Mouse (Mus musculus) neural tube, embryonic 15.5 days (tissue): ENCODE measurements around the gene Nfasc. TPM values are rescaled to one million over a fixed set of nuclear protein-coding genes. Genes with fewer than 3 reads are reported as not detected.
A peak's percentile ranks its signal among the peaks of the same experiment; 100 is the strongest.

Source experiments
- ATAC-seq: fragments of 200-750 bp; cut with Nextera tagmentation; 2 replicates; pipeline ENCODE4 v1.8.0; 2017; ENCODE audit warnings: mild to moderate bottlenecking, moderate TSS enrichment, moderate library complexity; ENCODE audit not compliant: low FRiP score
- H3K27ac ChIP-seq: fragments of 300-500 bp; sonication (generic); replicated peaks from 2 replicates; pipeline ENCODE4 v1.5.1; 2015; ENCODE audit warnings: mild to moderate bottlenecking, inconsistent platforms
- H3K27me3 ChIP-seq: fragments of 300-500 bp; sonication (generic); replicated peaks from 2 replicates; pipeline ENCODE4 v1.6.1; 2015; ENCODE audit warnings: inconsistent platforms
- H3K36me3 ChIP-seq: fragments of 300-500 bp; sonication (generic); 2 replicates; pipeline ENCODE4 v1.6.1; 2015; ENCODE audit warnings: inconsistent platforms
- H3K4me1 ChIP-seq: fragments of 300-500 bp; sonication (generic); 2 replicates; pipeline ENCODE4 v1.6.1; 2015; ENCODE audit warnings: inconsistent platforms
- H3K4me2 ChIP-seq: fragments of 300-500 bp; sonication (generic); 2 replicates; pipeline ENCODE4 v1.6.1; 2015; ENCODE audit warnings: inconsistent platforms, mild to moderate bottlenecking, moderate library complexity
- H3K4me3 ChIP-seq: fragments of 300-500 bp; sonication (generic); replicated peaks from 2 replicates; pipeline ENCODE4 v1.5.1; 2015; ENCODE audit warnings: mild to moderate bottlenecking, inconsistent platforms
- H3K9ac ChIP-seq: fragments of 300-500 bp; sonication (generic); replicated peaks from 2 replicates; pipeline ENCODE4 v1.6.1; 2015; ENCODE audit warnings: mild to moderate bottlenecking, inconsistent platforms
- H3K9me3 ChIP-seq: fragments of 300-500 bp; sonication (generic); replicated peaks from 2 replicates; pipeline ENCODE4 v1.6.1; 2016; ENCODE audit warnings: inconsistent platforms
- WGBS: fragments of 180-500 bp; shearing (Covaris S2); methylation state at CpG from one replicate; pipeline ENCODE4 v1.1.7; 2015; ENCODE audit warnings: mixed read lengths; 5-methylcytosine and 5-hydroxymethylcytosine counted together
- polyA plus RNA-seq: library from polyadenylated mRNA; unstranded; fragments of >200 nt; fragmentation: Nextera tagmentation; extraction: Ambion mirVana; gene quantifications from 2 replicates; pipeline ENCODE4 v1.2.1, GENCODE M21; 2015

Nfasc gene
- polyA plus RNA-seq, 1 experiment from 2014 or later = 37.6 TPM

DNA sequence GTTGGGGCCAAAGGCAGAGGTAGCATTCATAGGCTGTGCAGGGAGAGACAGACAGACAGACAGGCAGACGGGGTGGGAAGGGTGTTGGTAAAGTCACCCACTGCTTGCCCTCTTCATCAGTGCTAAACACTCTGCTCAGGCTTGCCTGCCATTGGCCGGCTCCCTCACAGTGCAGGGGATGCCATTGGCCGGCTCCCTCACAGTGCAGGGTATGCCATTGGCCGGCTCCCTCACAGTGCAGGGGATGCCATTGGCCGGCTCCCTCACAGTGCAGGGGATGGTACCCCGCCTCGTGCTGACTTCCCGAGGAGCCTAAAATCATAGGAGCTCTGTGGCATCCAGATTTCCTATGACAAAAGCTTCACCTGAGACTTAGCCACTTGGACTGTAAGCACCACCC is 139.4 kb downstream of the Nfasc start:
- no peak overlapping the region for H3K4me3 ChIP-seq
- no peak overlapping the region for H3K4me2 ChIP-seq
- H3K36me3 ChIP-seq = peaks cover 75% of the 10 kb centered on the region
- no peaks in the 10 kb centered on the region for H3K9me3 ChIP-seq
- WGBS = 44% methylated on average over 8 of the region's 8 CpGs
- no peak overlapping the region for H3K27ac ChIP-seq
- no peak for ATAC-seq
- H3K27me3 ChIP-seq = no peaks in the 10 kb centered on the region
- H3K9ac ChIP-seq = no peak overlapping the region
- H3K4me1 ChIP-seq = no peaks in the 10 kb centered on the region

DNA sequence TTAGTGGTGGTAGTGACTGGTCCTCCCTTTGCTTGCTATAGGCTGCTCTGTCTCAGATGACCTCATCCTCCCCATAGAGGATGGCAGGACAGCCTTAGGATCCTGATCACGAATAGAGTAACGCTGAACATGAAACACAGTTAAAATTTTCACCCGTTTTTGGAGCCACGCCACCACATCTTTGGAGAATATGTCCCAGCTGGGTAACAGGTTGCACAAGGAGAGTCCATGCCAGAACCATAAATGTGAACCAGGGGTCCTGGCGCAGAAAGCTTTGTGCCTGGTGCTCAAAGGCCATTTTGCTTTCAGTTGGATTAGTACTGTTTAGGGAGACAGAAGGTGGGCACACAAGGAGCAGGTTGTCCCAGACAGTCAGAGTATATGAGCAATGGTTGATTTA is 143.6 kb downstream of the Nfasc start:
- Histone ChIP-seq H3K9ac (no peak overlapping the region), H3K27ac (no peak overlapping the region), H3K4me3 (no peak overlapping the region), H3K36me3 (peaks cover 48% of the 10 kb centered on the region), H3K4me2 (no peak overlapping the region), H3K9me3 (no peaks in the 10 kb centered on the region), H3K4me1 (peaks cover 9% of the 10 kb centered on the region), H3K27me3 (no peaks in the 10 kb centered on the region)
- no peak for ATAC-seq
- WGBS = 92% methylated on average over 5 of the region's 5 CpGs

DNA sequence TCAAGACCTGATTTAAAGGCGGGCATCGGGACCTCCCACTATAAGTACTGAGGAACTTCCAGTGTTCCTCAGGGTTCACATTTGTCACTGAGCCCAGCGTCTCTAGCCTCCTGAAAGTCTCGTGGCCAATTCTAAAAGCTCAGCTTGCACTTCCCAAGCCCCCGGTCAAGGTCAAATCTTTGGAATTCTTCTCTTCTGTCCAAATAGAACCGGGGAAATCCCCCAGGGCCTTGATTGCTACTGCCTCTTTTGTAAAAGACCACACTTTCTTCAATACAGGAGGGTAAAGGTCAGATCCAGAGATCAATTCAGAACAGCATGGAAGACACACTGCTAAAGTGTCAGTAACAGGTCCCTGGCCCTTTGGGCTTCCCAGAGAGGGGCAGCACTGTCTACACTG is 145.9 kb downstream of the Nfasc start:
- 39% methylated on average over 6 of the region's 6 CpGs for WGBS
- peaks cover 27% of the 10 kb centered on the region for H3K36me3 ChIP-seq
- no peaks in the 10 kb centered on the region for H3K9me3 ChIP-seq
- H3K4me2 ChIP-seq = no peak overlapping the region
- peaks cover 9% of the 10 kb centered on the region for H3K4me1 ChIP-seq
- no peaks in the 10 kb centered on the region for H3K27me3 ChIP-seq
- no peak overlapping the region for H3K27ac ChIP-seq
- H3K4me3 ChIP-seq = no peak overlapping the region
- H3K9ac ChIP-seq = no peak overlapping the region
- ATAC-seq = no peak

DNA sequence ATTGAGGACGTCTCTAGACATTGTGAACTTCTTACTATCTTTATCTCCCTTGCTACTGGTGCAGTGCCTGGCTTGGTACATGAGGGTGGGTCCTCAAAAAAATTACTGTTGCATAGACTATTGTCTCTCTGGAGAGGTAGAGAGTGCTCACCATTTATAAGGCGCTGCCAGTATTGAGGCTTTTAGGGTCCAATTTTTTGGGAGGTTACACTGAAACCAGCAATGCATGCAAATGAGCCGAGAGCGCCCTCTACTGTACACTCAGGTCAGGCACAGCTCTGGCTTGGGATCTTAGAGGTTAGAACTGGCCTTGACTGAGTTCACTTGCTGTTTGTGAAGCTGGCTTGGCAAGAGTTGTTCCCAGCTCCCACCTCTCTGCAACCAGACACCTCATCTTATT is 147.0 kb downstream of the Nfasc start:
- no peak overlapping the region for H3K9ac ChIP-seq

DNA sequence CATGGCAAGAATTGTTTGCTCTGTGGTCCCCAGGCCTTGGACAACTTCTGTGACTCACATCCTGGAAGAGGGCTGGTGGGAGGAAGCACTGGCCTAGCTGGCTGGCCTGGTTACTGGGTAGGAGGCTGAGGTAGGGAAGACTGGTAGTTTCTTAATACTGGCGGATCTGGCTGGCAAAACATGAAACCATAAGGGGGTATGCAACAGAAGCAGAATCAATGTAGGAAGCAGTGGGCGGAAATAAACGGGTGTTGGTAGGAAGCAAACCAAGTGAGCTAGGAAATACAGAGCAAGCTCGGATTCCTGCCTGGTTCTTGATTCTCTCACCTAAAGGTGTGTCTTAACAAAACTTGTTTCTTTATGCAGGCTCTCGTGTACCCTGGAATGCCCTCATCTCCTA is 149.5 kb downstream of the Nfasc start:
- Histone ChIP-seq H3K9me3 (no peaks in the 10 kb centered on the region), H3K4me3 (no peak overlapping the region), H3K4me2 (no peak overlapping the region), H3K27me3 (no peaks in the 10 kb centered on the region), H3K9ac (no peak overlapping the region), H3K36me3 (peaks cover 14% of the 10 kb centered on the region; the same call in 1 of the 2 replicates), H3K4me1 (peaks cover 9% of the 10 kb centered on the region), H3K27ac (no peak overlapping the region)
- no peak for ATAC-seq
- WGBS = 91% methylated on average over 5 of the region's 5 CpGs

More for the DNA sequence above, 147.0 kb downstream of the Nfasc start:
- ATAC-seq = peak; percentile 84
- Histone ChIP-seq H3K27ac (0 out of 2 replicates have a peak overlapping the region, but pooled peaks have one; percentile 30), H3K9me3 (no peaks in the 10 kb centered on the region), H3K4me3 (no peak overlapping the region), H3K4me2 (no peak overlapping the region), H3K4me1 (peaks cover 9% of the 10 kb centered on the region), H3K36me3 (peaks cover 26% of the 10 kb centered on the region), H3K27me3 (no peaks in the 10 kb centered on the region)
- WGBS = 8% methylated on average over 4 of the region's 4 CpGs

DNA sequence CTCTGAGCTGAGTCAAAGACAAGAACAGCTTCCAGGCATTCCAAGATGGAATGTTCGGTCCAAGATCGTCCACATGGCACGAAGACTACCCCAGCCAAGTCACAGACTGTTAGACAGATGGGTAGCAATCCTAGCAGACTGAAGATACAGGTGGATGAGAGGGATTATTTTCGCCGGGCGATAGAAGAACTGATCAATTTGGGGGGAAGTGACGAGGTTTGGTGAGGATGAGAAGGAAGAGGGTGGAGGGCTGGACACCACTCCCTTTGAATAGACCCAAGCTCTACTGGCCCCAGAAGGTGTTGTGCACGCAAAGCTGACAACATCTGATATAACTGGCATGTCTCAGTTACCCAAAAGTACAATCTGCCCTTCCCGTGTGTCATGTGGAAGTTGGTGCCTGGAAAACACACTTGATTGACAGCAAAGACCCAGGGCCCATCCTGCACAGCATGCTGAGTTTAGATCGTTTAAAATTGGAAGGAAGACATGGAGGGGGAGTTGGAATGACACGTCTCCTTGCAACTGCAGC is 150.1 kb downstream of the Nfasc start:
- no peak overlapping the region for H3K9ac ChIP-seq
- no peak for ATAC-seq
- H3K4me1 ChIP-seq = peaks cover 9% of the 10 kb centered on the region
- no peak overlapping the region for H3K4me3 ChIP-seq
- no peak overlapping the region for H3K4me2 ChIP-seq
- peaks cover 10% of the 10 kb centered on the region; the same call in 1 of the 2 replicates for H3K36me3 ChIP-seq
- 88% methylated on average over 11 of the region's 11 CpGs for WGBS
- H3K27me3 ChIP-seq = no peaks in the 10 kb centered on the region
- no peaks in the 10 kb centered on the region for H3K9me3 ChIP-seq
- no peak overlapping the region for H3K27ac ChIP-seq

DNA sequence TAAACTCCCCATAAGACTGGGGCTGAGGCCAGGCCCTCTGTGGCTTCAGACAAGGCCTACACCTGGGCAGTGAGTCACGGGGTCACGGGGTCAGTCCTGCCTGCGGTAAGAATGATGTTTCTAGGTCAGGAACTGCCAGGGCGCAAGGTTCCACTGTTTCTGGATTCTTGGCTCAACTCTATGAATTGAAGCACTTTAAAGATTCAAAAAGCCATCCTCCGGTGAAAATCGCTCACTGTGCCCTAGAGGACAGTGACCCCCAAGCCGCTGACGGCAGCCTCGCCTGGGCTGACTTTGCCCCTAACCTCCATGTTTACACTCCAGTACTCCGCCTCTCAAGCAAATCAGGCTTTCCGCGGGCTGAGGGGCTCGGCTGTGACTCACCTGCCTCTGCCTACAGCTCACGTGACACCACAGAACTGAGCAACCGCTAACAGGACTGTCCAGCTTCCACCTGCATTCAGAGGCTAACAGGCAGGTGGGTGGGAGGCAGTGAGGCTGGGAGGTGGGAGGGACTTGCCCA is 154.9 kb downstream of the Nfasc start:
- Histone ChIP-seq H3K27ac (no peak overlapping the region), H3K4me2 (no peak overlapping the region), H3K4me1 (peaks cover 25% of the 10 kb centered on the region), H3K4me3 (no peak overlapping the region), H3K36me3 (peaks cover 4% of the 10 kb centered on the region), H3K27me3 (no peaks in the 10 kb centered on the region), H3K9ac (no peak overlapping the region), H3K9me3 (no peaks in the 10 kb centered on the region)
- no peak for ATAC-seq
- 56% methylated on average over 15 of the region's 15 CpGs for WGBS

DNA sequence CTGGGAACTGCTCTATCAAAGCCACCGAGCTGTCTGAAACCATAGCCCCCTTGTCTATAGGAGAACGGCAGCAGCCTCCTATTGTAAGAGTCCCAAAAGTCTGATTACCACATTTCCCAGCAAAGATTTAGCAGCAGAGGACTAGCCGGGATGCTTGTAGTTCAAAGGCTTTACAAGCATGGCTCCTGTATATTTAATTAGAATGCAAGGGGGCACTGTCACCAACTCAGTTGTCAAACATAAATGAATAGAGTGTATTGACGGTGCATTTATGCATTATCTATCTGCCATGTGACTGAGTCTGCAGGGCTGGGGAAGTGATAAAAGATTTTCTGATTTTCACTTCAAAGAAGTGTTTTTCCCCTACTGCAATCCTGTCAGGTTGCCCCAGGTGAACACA is 156.2 kb downstream of the Nfasc start:
- WGBS = 22% methylated on average over 4 of the region's 4 CpGs
- ATAC-seq = no peak
- Histone ChIP-seq H3K27me3 (no peaks in the 10 kb centered on the region), H3K27ac (no peak overlapping the region), H3K4me3 (no peak overlapping the region), H3K4me2 (no peak overlapping the region), H3K36me3 (peaks cover 4% of the 10 kb centered on the region), H3K9me3 (no peaks in the 10 kb centered on the region), H3K4me1 (peaks cover 34% of the 10 kb centered on the region), H3K9ac (no peak overlapping the region)

DNA sequence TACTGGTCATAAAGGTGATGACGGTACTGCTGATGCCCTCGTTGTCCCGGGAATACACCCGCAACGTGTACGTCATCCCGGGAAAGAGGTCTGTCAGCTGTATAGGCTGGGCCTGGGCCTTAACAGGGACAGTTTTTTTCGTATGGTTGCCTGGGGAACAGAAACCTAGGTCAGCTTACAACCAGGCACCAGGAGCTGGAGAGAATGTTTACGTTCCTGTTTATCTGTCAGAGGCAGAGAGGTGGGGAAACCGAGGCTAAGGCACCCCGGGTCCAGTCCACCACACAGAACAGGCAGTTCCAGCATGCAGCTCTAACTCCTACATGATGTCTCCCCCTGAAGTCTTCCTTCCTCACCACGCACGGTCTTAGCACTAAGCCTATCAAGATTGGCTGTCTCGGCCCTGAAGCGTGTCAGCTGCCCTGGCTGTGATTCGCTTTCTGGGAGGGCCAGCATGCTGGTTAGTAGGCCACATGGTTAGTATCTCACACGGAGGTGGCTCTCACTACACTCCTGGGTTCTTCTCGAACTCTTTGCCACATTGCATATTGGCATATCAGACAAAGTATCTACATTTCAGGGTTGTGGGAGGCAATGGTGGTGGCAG is 158.5 kb downstream of the Nfasc start:
- no peak for ATAC-seq
- Histone ChIP-seq H3K27me3 (no peaks in the 10 kb centered on the region), H3K4me1 (peaks cover 39% of the 10 kb centered on the region), H3K27ac (peak overlapping the region; percentile 77), H3K4me2 (no peak overlapping the region), H3K36me3 (peaks cover 16% of the 10 kb centered on the region), H3K9ac (no peak overlapping the region), H3K9me3 (no peaks in the 10 kb centered on the region), H3K4me3 (no peak overlapping the region)
- WGBS = 84% methylated on average over 18 of the region's 18 CpGs

DNA sequence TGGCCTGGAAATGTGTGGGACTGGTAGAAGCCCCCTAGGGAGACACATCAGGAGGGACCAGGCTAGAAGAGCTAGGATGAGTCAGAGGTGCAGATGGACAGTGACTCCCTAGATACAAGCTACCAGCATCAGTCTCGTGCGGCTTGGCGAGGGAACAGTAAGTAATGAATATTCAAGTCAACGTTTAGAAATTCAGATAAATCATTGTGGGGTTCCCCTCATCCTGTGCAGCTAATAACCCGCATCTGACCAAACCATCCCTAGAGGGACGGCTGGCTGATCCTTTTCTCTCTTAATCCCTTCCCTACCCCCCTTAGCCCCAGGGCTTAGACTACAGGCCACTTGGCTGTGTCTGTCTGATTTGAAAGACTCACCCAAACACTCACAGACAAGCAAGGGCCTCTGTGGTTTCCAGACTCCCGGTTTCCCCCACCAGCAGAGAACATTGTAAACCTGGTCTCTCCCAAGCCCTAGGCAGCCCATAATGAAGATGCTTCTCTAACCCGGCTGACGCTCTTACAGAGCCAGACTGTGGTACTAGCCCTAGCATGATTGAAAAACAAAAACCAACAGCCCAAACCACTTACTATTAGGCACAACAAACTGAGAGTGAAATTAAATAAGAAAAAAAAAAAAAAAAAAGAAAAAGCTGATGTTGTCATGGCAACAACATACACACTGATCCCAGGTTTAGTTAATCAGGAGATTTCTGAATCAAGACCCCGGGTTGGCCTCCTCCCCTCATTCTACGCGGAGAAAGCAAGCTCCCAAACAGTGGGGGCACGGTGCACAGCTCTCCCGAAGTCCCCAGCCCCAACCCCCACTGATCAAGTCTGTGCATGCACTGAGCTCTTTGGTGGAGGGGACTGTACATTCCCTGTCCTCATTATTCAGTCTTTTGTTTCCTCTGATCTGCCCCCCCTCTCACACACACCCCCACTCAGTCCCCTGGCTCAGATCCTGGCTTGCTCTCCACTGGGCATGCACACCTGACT is 159.5 kb downstream of the Nfasc start:
- Histone ChIP-seq H3K4me3 (no peak overlapping the region), H3K27ac (peak overlapping the region; percentile 77), H3K36me3 (peaks cover 20% of the 10 kb centered on the region), H3K9me3 (no peaks in the 10 kb centered on the region), H3K4me1 (peaks cover 39% of the 10 kb centered on the region), H3K4me2 (no peak overlapping the region), H3K27me3 (no peaks in the 10 kb centered on the region), H3K9ac (peak overlapping the region; percentile 7; the same call in 1 of the 2 replicates)
- 20% methylated on average over 14 of the region's 14 CpGs for WGBS
- ATAC-seq = peak; percentile 58

DNA sequence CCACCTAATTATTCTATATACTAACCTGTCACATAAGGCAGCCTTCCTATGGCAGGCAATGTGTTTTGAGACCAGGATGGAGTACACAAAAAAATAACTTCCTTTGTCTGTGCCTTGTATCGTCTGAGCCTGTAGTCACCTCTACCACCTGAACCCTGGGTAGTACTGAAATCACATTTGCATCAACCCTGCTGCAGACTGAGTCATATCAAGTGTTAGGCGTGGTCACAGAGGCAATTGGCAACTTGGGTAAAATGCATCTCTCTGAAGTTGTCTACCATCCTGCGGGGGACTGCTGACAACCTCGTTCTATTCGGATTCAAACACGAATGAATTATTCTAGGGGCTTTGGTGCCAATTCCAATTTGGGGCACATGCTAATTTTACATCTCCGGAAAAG is 161.5 kb downstream of the Nfasc start:
- peaks cover 32% of the 10 kb centered on the region for H3K4me1 ChIP-seq
- no peak overlapping the region for H3K9ac ChIP-seq
- H3K4me2 ChIP-seq = no peak overlapping the region
- no peak for ATAC-seq
- 90% methylated on average over 7 of the region's 7 CpGs for WGBS
- H3K27ac ChIP-seq = no peak overlapping the region
- no peak overlapping the region for H3K4me3 ChIP-seq
- no peaks in the 10 kb centered on the region for H3K9me3 ChIP-seq
- H3K36me3 ChIP-seq = peaks cover 32% of the 10 kb centered on the region
- H3K27me3 ChIP-seq = no peaks in the 10 kb centered on the region
